Mouse (Mus musculus) embryonic fibroblast, embryonic 13.5 days (primary cell): ENCODE measurements at regions not wholly inside any gene's neighbourhood (a gene's known extent, or its start where the extent isn't known, plus 50 kb on each side); places are given as distances from the start of the nearest gene placed in this dataset.

Source experiments
- CTCF ChIP-seq: IDR thresholded peaks from 2 replicates; pipeline ENCODE4 v1.5.1; 2011; ENCODE audit warnings: mild to moderate bottlenecking, control low read depth, low read length, moderate library complexity, borderline replicate concordance; ENCODE audit not compliant: insufficient read depth
- POLR2A ChIP-seq: IDR thresholded peaks from 2 replicates; pipeline ENCODE4 v1.6.1; 2011; ENCODE audit warnings: low read depth, mild to moderate bottlenecking, control low read depth, low read length, moderate library complexity

DNA sequence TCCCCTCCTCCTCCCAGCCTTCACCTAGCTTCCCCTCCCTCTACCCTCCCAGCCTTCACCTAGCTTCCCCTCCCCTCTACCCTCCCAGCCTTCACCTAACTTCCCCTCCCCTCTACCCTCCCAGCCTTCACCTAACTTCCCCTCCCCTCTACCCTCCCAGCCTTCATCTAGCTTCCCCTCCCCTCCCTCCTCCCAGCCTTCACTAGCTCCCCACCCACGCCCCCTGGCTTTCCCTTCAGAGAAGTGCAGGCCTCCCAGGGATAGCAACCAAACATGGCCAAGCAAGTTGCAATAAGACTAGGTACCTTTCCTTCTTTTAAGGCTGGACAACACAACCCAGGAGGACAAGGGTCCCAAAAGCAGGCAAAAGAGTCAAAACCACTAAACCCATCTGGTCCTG, 248.5 kb downstream of the Ankrd16 start:
- TF ChIP-seq POLR2A (no peak), CTCF (no peak)
